Mouse (Mus musculus) liver, adult 10 weeks (tissue): ENCODE data around the gene Olfr1280. TPM values are rescaled to one million over a fixed set of nuclear protein-coding genes. Genes with fewer than 3 reads are reported as not detected.

ENCODE experiments used
- polyA plus RNA-seq: library from polyadenylated mRNA; stranded (reverse); fragments of 350-450 nt; fragmentation: Illumina TruSeq; extraction: RNeasy Lipid Tissue Mini Kit (QIAGEN cat#74804); gene quantifications from one replicate; pipeline ENCODE4 v1.2.3, GENCODE M21; 2014; ENCODE audit warnings: low read depth, low replicate concordance

The Olfr1280 gene
- not detected for polyA plus RNA-seq

GRCm38 (mm10) chr2:111313717-111314116, at the start of gene Olfr1280:
TSS of gene Olfr1280 (plus strand) at chr2:111314017.

GRCm38 (mm10) chr2:111274006-111274405, 39.8 kb upstream of the Olfr1280 start, which contains the start of gene Olfr1277:
TSS of gene Olfr1277 (minus strand) at chr2:111274106.

GRCm38 (mm10) chr2:111289836-111290235, 24.0 kb upstream of the Olfr1280 start, which contains the start of gene Olfr1278:
TSS of gene Olfr1278 (plus strand) at chr2:111290136.

DNA sequence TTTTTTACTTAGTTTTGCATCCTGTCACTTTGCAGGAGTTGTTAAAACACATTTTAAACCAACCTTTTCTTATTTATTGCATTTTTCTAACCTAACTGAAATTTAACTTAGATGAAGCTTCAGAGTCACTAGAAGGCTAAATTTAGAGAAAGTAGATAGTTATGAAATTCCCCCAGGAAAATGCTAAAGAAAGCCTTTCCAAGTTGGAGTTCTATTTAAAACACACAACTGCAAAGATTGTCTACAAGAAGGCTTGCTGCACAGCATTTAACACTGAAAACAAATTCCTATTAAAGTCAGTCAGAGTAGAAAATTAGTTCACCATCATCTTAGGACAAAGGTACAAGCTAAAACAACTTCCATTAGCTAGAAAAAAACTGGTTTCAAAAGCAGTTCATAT, 13.4 kb upstream of the Olfr1280 start, which contains the start of gene Olfr1279:
Gene Olfr1279, plus strand, starts transcription at position 262 of the 400 bp plus-strand sequence.

GRCm38 (mm10) chr2:111326220-111326619, 12.4 kb downstream of the Olfr1280 start, which contains the start of gene Olfr1281:
TSS of gene Olfr1281 (plus strand) at chr2:111326520.

DNA sequence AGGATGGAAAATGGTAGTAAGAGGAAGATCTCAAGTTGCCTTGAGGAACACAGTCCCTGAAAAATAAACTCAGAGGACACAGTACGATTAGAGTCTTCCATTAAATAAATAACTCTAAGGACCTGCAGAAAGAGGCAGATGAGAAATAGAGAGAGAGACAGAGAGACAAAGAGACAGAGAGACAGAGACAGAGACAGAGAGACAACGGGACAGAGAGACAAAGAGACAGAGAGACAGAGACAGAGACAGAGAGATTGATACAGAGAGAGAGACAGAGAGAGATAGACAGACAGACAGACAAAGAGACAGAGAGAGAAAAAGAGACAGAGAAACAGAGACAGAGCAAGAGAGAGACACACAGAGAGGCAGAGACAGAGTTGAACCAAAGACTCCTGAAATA, 22.2 kb downstream of the Olfr1280 start, which contains the start of gene Olfr1282:
Gene Olfr1282, minus strand, starts transcription at position 101 of the 400 bp plus-strand sequence.

GRCm38 (mm10) chr2:111366490-111366889, 52.7 kb downstream of the Olfr1280 start, which contains the start of gene Olfr1283:
TSS of gene Olfr1283 (plus strand) at chr2:111366790.

DNA sequence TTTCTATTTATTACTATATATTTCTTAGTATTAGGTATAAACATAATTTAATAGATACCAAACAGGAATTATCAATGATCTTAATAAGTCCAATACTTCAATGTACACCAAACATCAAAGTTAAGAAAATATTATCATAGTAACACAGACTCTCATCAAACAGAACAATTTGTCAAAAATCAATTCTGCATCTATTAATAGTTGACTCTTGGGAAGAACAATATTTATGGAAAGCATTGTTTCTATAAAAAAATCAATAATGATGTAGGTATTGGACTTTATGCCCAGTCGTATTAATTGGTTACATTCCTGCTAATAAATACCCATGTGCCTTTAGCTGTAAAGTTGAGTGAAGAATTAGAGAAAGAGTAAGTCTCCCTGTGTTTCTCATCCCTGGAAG, 61.4 kb downstream of the Olfr1280 start, which contains the start of gene Olfr1284:
Gene Olfr1284, plus strand, starts transcription at position 301 of the 400 bp plus-strand sequence.

Other genes with a start within 250 kb of the Olfr1280 start
- not detected for gene Gm13941, start 208.0 kb upstream of the Olfr1280 start, polyA plus RNA-seq
- not detected for gene Gm15130, start 161.1 kb upstream of the Olfr1280 start, polyA plus RNA-seq
- gene 4930430A15Rik, start 84.4 kb upstream of the Olfr1280 start, polyA plus RNA-seq = not detected
- gene Olfr1275, start 78.7 kb upstream of the Olfr1280 start, polyA plus RNA-seq = not detected
- gene Olfr1276, start 59.5 kb upstream of the Olfr1280 start, polyA plus RNA-seq = not detected
- not detected for gene Olfr1277, start 39.9 kb upstream of the Olfr1280 start, polyA plus RNA-seq
- not detected for gene Olfr1278, start 23.9 kb upstream of the Olfr1280 start, polyA plus RNA-seq
- gene Olfr1279, start 13.4 kb upstream of the Olfr1280 start, polyA plus RNA-seq = not detected
- gene Olfr1281, start 12.5 kb downstream of the Olfr1280 start, polyA plus RNA-seq = not detected
- not detected for gene Olfr1282, start 22.1 kb downstream of the Olfr1280 start, polyA plus RNA-seq
- not detected for gene Olfr1283, start 52.8 kb downstream of the Olfr1280 start, polyA plus RNA-seq
- not detected for gene Olfr1284, start 61.5 kb downstream of the Olfr1280 start, polyA plus RNA-seq
- gene Olfr1286, start 109.1 kb downstream of the Olfr1280 start, polyA plus RNA-seq = not detected
- not detected for gene Olfr1287, start 135.1 kb downstream of the Olfr1280 start, polyA plus RNA-seq
- not detected for gene Olfr1288, start 160.1 kb downstream of the Olfr1280 start, polyA plus RNA-seq
- not detected for gene Olfr1289, start 166.8 kb downstream of the Olfr1280 start, polyA plus RNA-seq
- not detected for gene Olfr1290, start 179.8 kb downstream of the Olfr1280 start, polyA plus RNA-seq
- not detected for gene Olfr1291-ps1, start 183.2 kb downstream of the Olfr1280 start, polyA plus RNA-seq
- not detected for gene Olfr1293-ps, start 211.2 kb downstream of the Olfr1280 start, polyA plus RNA-seq
- not detected for gene Olfr1294, start 226.3 kb downstream of the Olfr1280 start, polyA plus RNA-seq